Mouse (Mus musculus) embryonic fibroblast, embryonic 13.5 days (primary cell): ENCODE results near the gene Rab36. TPM values are rescaled to one million over a fixed set of nuclear protein-coding genes. Genes with fewer than 3 reads are reported as not detected.

ENCODE experiments used
- H3K27ac ChIP-seq: 2 replicates; pipeline ENCODE4 v1.5.1; 2012; ENCODE audit warnings: low read length, control low read depth, inconsistent platforms; ENCODE audit not compliant: insufficient read depth
- H3K4me1 ChIP-seq: 2 replicates; pipeline ENCODE4 v1.6.1; 2011; ENCODE audit warnings: low read length; ENCODE audit not compliant: control insufficient read depth, insufficient read depth
- H3K4me3 ChIP-seq: 2 replicates; pipeline ENCODE4 v1.5.1; 2011; ENCODE audit warnings: mild to moderate bottlenecking, control low read depth, low read length; ENCODE audit not compliant: insufficient read depth
- CTCF ChIP-seq: IDR thresholded peaks from 2 replicates; pipeline ENCODE4 v1.5.1; 2011; ENCODE audit warnings: mild to moderate bottlenecking, control low read depth, low read length, moderate library complexity, borderline replicate concordance; ENCODE audit not compliant: insufficient read depth
- POLR2A ChIP-seq: IDR thresholded peaks from 2 replicates; pipeline ENCODE4 v1.6.1; 2011; ENCODE audit warnings: low read depth, mild to moderate bottlenecking, control low read depth, low read length, moderate library complexity
- polyA plus RNA-seq: library from polyadenylated mRNA; stranded (reverse); fragments of >200 nt; gene quantifications from 2 replicates; pipeline ENCODE4 v1.2.4, GENCODE M21; 2011; ENCODE audit warnings: low read depth; ENCODE audit not compliant: missing spikeins, insufficient read length

Rab36 gene
- polyA plus RNA-seq, 1 experiment = 5.8 TPM

- Histone ChIP-seq H3K27ac (peak overlapping the region; percentile 80), H3K4me1 (peaks cover 11% of the 10 kb centered on the region)
These were observed 54.8 kb downstream of the Rab36 start for GRCm38 (mm10) chr10:75091478-75092152.

GRCm38 (mm10) chr10:75093252-75093987 lies 56.6 kb downstream of the Rab36 start:
- Histone ChIP-seq H3K27ac (no peak overlapping the region), H3K4me3 (no peak overlapping the region), H3K4me1 (peaks cover 11% of the 10 kb centered on the region)
- TF ChIP-seq POLR2A (no peak), CTCF (no peak)

More at GRCm38 (mm10) chr10:75091478-75092152, 54.8 kb downstream of the Rab36 start:
- TF ChIP-seq POLR2A (no peak), CTCF (no peak)
- no peak overlapping the region for H3K4me3 ChIP-seq

GRCm38 (mm10) chr10:75094338-75094737 lies 57.5 kb downstream of the Rab36 start:
- H3K4me1 ChIP-seq = peaks cover 15% of the 10 kb centered on the region
- no peak for TF ChIP-seq CTCF
- no peak for TF ChIP-seq POLR2A
- no peak overlapping the region for H3K4me3 ChIP-seq
- no peak overlapping the region for H3K27ac ChIP-seq

DNA sequence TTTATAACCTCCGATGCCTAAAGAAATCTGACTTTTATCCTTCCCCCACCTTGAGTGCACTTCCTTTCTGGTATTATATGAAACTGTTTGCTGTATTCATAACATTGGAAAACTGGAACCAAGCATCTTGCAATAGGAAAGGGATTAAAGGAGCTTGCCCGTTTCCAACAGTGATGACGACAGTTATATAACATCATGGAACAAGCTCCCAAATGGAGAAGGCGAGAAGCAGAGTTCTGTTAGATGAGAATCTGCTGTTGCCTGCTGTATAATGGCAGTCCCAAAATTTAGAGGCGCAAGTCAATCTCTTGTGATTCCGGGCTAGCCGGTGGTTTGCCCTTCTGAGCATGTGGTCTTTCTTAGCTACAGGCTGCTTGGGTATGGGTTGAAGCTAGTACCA lies 58.4 kb downstream of the Rab36 start:
- Histone ChIP-seq H3K4me3 (no peak overlapping the region), H3K4me1 (peaks cover 15% of the 10 kb centered on the region), H3K27ac (no peak overlapping the region)
- TF ChIP-seq POLR2A = no peak
- no peak for TF ChIP-seq CTCF

DNA sequence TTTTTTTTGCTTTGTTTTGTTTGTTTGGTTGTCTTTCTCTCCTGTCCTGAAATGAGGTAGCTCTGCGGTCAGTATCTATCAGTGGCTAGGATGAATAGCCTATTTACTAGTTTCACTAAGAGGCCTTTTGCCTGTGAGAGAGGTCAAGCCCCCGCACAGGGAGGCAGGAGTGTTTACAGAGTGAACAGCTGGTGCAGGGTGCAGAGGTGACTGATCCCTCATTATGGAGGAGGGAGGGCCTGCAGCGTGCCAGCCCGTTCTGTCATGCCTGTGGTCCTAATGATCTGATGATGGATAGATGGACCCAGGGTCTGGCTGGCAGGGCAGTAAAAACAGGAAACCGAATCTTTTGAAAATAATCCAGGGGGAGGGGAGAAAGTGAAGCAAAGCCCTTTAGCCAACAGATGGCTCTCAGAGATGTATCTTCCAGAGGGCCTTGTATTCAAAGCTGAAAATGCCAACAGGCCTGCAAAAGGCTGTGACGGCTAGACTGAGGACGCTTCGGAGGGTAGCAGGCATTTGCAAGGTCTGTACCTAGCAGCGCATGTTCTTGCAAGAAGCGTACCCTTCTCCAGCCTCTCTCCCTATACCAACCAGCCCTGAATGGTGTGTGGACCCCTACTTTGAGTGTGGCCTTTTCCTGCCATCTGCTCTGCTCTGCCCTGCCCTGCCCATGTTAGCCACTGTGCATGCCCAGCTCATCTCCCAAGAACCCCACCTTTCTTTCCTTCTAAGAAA lies 61.8 kb downstream of the Rab36 start:
- TF ChIP-seq CTCF (no peak), POLR2A (no peak)
- Histone ChIP-seq H3K4me3 (no peak overlapping the region), H3K27ac (no peak overlapping the region), H3K4me1 (peaks cover 6% of the 10 kb centered on the region)

GRCm38 (mm10) chr10:75100298-75100697 lies 63.4 kb downstream of the Rab36 start:
- no peak overlapping the region for H3K27ac ChIP-seq
- no peak overlapping the region for H3K4me3 ChIP-seq
- TF ChIP-seq CTCF (no peak), POLR2A (no peak)
- peaks cover 14% of the 10 kb centered on the region for H3K4me1 ChIP-seq

DNA sequence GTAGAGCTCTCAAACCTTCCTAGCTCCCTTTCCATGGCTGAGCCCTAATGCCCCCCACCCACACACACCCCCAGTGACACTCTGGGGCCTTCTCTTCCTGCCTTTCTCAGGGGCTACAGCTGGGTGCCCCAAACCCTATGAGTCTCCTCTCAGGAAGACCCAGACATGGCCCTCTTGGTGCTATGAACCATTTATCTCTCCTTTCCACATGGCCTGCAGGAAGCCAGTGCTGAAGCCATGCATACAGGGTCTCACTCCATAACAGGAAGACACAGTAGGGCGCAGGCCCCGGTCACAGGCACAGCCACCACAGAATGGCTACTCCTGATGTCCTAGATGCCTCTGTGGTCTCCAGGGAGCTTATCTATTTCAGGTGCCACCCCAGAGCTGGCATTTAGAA lies 66.6 kb downstream of the Rab36 start:
- H3K27ac ChIP-seq = peak overlapping the region; percentile 47
- TF ChIP-seq POLR2A (no peak), CTCF (no peak)
- no peak overlapping the region for H3K4me3 ChIP-seq
- H3K4me1 ChIP-seq = peaks cover 25% of the 10 kb centered on the region

Other genes with a start within 250 kb of the Rab36 start
- 0.38 and 0.44 TPM in 2 replicates for gene Gnaz, start 69.9 kb upstream of the Rab36 start, polyA plus RNA-seq
- not detected in 2 replicates for gene Rsph14, start 4.5 kb upstream of the Rab36 start, polyA plus RNA-seq
- gene Bcr, start 23.5 kb downstream of the Rab36 start, polyA plus RNA-seq = 15.1 and 21.0 TPM in 2 replicates
- gene Specc1l, start 175.0 kb downstream of the Rab36 start, polyA plus RNA-seq = 39.0 and 39.2 TPM in 2 replicates